Mouse (Mus musculus): ENCODE results near the gene Olfr745. TPM values are rescaled to one million over a fixed set of nuclear protein-coding genes. Genes with fewer than 3 reads are reported as not detected.

Olfr745 gene
- not detected in 2 replicates for polyA plus RNA-seq (2015; fragmentation: Nextera tagmentation; extraction: Ambion mirVana)

GRCm38 (mm10) chr14:50639088-50639487 is at the start of gene Olfr745:
TSS of gene Olfr745 (plus strand) at chr14:50639388.

DNA sequence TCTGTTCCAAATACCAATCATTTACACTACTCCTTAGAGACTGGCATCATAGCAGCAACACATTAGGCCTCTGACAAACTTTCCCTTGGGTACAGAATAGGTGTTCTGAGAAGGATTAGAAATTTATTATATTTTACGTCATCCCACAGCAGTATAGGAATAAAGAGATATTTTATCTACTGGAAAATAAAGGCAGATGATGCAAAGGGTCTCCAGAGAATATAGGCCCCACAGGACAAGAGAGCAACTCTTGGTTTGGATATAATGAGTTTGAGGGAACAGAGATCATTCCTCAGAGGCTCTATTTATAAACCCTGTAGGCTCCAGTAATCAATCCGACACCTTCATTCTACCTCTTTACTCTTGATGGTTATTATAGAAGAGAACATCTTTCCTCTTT is 24.6 kb upstream of the Olfr745 start, which contains the start of gene Olfr744:
Gene Olfr744, plus strand, starts transcription at position 301 of the 400 bp plus-strand sequence.

DNA sequence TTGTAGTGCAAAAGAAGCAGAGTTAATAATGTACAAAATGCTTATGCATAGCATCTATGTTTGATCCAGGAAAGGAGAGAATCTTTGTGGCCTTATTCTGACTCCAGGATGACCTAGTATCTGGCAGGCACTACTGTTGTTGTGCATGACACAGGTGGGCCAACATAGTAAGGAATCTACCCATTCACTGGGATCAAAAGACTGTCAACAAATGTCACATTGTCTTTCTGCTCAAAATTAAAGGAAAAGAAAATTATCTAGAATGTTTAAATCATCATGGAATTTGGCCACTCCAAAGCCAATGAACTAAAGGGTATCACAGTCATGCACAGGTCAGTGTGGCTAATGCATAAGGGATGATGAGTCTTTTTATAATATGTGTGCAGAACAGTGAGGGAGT is 7.6 kb downstream of the Olfr745 start, which contains the start of gene Olfr746:
Gene Olfr746, plus strand, starts transcription at position 301 of the 400 bp plus-strand sequence.

GRCm38 (mm10) chr14:50693106-50693505 is 53.9 kb downstream of the Olfr745 start, which contains the start of gene Olfr747:
TSS of gene Olfr747 (minus strand) at chr14:50693206.

Other genes with a start within 250 kb of the Olfr745 start
- gene Olfr738, start 231.8 kb upstream of the Olfr745 start, polyA plus RNA-seq (2015; fragmentation: Nextera tagmentation; extraction: Ambion mirVana) = not detected in 2 replicates
- gene Olfr739, start 220.8 kb upstream of the Olfr745 start, polyA plus RNA-seq (2015; fragmentation: Nextera tagmentation; extraction: Ambion mirVana) = not detected in 2 replicates
- gene Olfr740, start 193.8 kb upstream of the Olfr745 start, polyA plus RNA-seq (2015; fragmentation: Nextera tagmentation; extraction: Ambion mirVana) = not detected in 2 replicates
- gene Olfr741, start 166.7 kb upstream of the Olfr745 start, polyA plus RNA-seq (2015; fragmentation: Nextera tagmentation; extraction: Ambion mirVana) = not detected in 2 replicates
- not detected in 2 replicates for gene Olfr742, start 135.8 kb upstream of the Olfr745 start, polyA plus RNA-seq (2015; fragmentation: Nextera tagmentation; extraction: Ambion mirVana)
- not detected in 2 replicates for gene Olfr743, start 117.5 kb upstream of the Olfr745 start, polyA plus RNA-seq (2015; fragmentation: Nextera tagmentation; extraction: Ambion mirVana)
- gene Olfr744, start 24.5 kb upstream of the Olfr745 start, polyA plus RNA-seq (2015; fragmentation: Nextera tagmentation; extraction: Ambion mirVana) = not detected in 2 replicates
- not detected in 2 replicates for gene Olfr746, start 7.7 kb downstream of the Olfr745 start, polyA plus RNA-seq (2015; fragmentation: Nextera tagmentation; extraction: Ambion mirVana)
- not detected in 2 replicates for gene Olfr747, start 53.8 kb downstream of the Olfr745 start, polyA plus RNA-seq (2015; fragmentation: Nextera tagmentation; extraction: Ambion mirVana)
- gene Olfr748, start 68.0 kb downstream of the Olfr745 start, polyA plus RNA-seq (2015; fragmentation: Nextera tagmentation; extraction: Ambion mirVana) = not detected in 2 replicates
- gene Olfr749, start 105.7 kb downstream of the Olfr745 start, polyA plus RNA-seq (2015; fragmentation: Nextera tagmentation; extraction: Ambion mirVana) = not detected in 2 replicates
- 79.0 and 87.6 TPM in 2 replicates for gene Ttc5, start 146.1 kb downstream of the Olfr745 start, polyA plus RNA-seq (2015; fragmentation: Nextera tagmentation; extraction: Ambion mirVana)
- gene Ccnb1ip1, start 168.3 kb downstream of the Olfr745 start, polyA plus RNA-seq (2015; fragmentation: Nextera tagmentation; extraction: Ambion mirVana) = not detected in 2 replicates
- gene Parp2, start 168.5 kb downstream of the Olfr745 start, polyA plus RNA-seq (2015; fragmentation: Nextera tagmentation; extraction: Ambion mirVana) = 34.4 TPM in 2 replicates
- gene Tep1, start 231.2 kb downstream of the Olfr745 start, polyA plus RNA-seq (2015; fragmentation: Nextera tagmentation; extraction: Ambion mirVana) = 2.4 and 3.1 TPM in 2 replicates

Data from neural tube, postnatal 0 days (tissue).